Comparison of ENCODE assay signal across 8 mouse cellular contexts in genomic region chr10:109684109-109685056, GRCm38 (mm10).
DNase-seq lines count a peak whose midpoint lies in the region; ATAC-seq lines count a peak whose summit lies in the region.

No protein-coding gene starts in this region.

- no peaks in the 10 kb centered on the region for H3K9me3 ChIP-seq in forebrain, embryonic 12.5 days
- H3K9me3 ChIP-seq in heart, embryonic 16.5 days (replicated peaks; ENCODE audit: control insufficient read depth, low read length) = no peaks in the 10 kb centered on the region
- H3K9me3 ChIP-seq in midbrain, embryonic 12.5 days = no peaks in the 10 kb centered on the region
- H3K9me3 ChIP-seq in stomach, embryonic 14.5 days (ENCODE audit: control insufficient read depth, low read depth, low read length) = no peaks in the 10 kb centered on the region

- H3K27me3 ChIP-seq in forebrain, embryonic 12.5 days = no peaks in the 10 kb centered on the region
- H3K27me3 ChIP-seq in heart, embryonic 16.5 days (ENCODE audit: control insufficient read depth, insufficient read depth, low read length) = no peaks in the 10 kb centered on the region
- no peaks in the 10 kb centered on the region for H3K27me3 ChIP-seq in midbrain, embryonic 12.5 days
- H3K27me3 ChIP-seq in stomach, embryonic 14.5 days (ENCODE audit: control insufficient read depth, insufficient read depth, low read length) = no peaks in the 10 kb centered on the region

- peak; percentile 97 for ATAC-seq in forebrain, embryonic 12.5 days (ENCODE audit: low FRiP score)
- peak; percentile 63; the same call in 1 of the 2 replicates for ATAC-seq in heart, embryonic 16.5 days (replicated peaks; ENCODE audit: extremely low read depth, insufficient read depth, low FRiP score)
- ATAC-seq in midbrain, embryonic 12.5 days (ENCODE audit: low FRiP score, low read depth) = peak; percentile 97
- ATAC-seq in stomach, embryonic 14.5 days (ENCODE audit: insufficient number of reproducible peaks, insufficient read depth, low FRiP score, low read depth) = peak; percentile 77; the same call in 1 of the 2 replicates

- H3K9ac ChIP-seq in forebrain, embryonic 12.5 days = 0 out of 2 replicates have a peak overlapping the region, but pooled peaks have one; percentile 17
- H3K9ac ChIP-seq in heart, embryonic 16.5 days (ENCODE audit: low read length) = no peak overlapping the region
- H3K9ac ChIP-seq in midbrain, embryonic 12.5 days (replicated peaks) = peak overlapping the region; percentile 39; the same call in 1 of the 2 replicates
- no peak overlapping the region for H3K9ac ChIP-seq in stomach, embryonic 14.5 days (replicated peaks; ENCODE audit: low read depth, low read length)

- peak overlapping the region; percentile 20 for H3K4me3 ChIP-seq in forebrain, embryonic 12.5 days (replicated peaks)
- peak overlapping the region; percentile 33 for H3K4me3 ChIP-seq in heart, embryonic 16.5 days (ENCODE audit: low read length)
- peak overlapping the region; percentile 23; the same call in 1 of the 2 replicates for H3K4me3 ChIP-seq in midbrain, embryonic 12.5 days
- H3K4me3 ChIP-seq in stomach, embryonic 14.5 days (ENCODE audit: low read depth, low read length) = no peak overlapping the region

- DNase-seq in ES-CJ7 (ENCODE audit: low read depth, low spot score) = peak; percentile 56
- peak; percentile 66 for DNase-seq in brain, embryonic 18.5 days (ENCODE audit: low read depth, low spot score)
- peak; percentile 74 for DNase-seq in layer of hippocampus, adult 9-11 months
- DNase-seq in thymus, postnatal 36 days = no peak

- H3K4me2 ChIP-seq in forebrain, embryonic 12.5 days = peak overlapping the region; percentile 47
- H3K4me2 ChIP-seq in heart, embryonic 16.5 days (ENCODE audit: low read depth, low read length) = peak overlapping the region; percentile 63
- peak overlapping the region; percentile 52 for H3K4me2 ChIP-seq in midbrain, embryonic 12.5 days (replicated peaks)
- peak overlapping the region; percentile 36 for H3K4me2 ChIP-seq in stomach, embryonic 14.5 days (replicated peaks; ENCODE audit: low read depth, low read length)

- WGBS in forebrain, embryonic 12.5 days = 18% methylated on average over 27 of the region's 27 CpGs
- WGBS in heart, embryonic 16.5 days = 44% methylated on average over 27 of the region's 27 CpGs
- 21% methylated on average over 27 of the region's 27 CpGs for WGBS in midbrain, embryonic 12.5 days
- WGBS in stomach, embryonic 14.5 days = 48% methylated on average over 27 of the region's 27 CpGs

- H3K27ac ChIP-seq in forebrain, embryonic 12.5 days = peak overlapping the region; percentile 89
- H3K27ac ChIP-seq in heart, embryonic 16.5 days (ENCODE audit: low read length) = no peak overlapping the region
- H3K27ac ChIP-seq in midbrain, embryonic 12.5 days (replicated peaks) = peak overlapping the region; percentile 90
- no peak overlapping the region for H3K27ac ChIP-seq in stomach, embryonic 14.5 days (ENCODE audit: low read length)

- peaks cover 19% of the 10 kb centered on the region for H3K4me1 ChIP-seq in forebrain, embryonic 12.5 days
- no peaks in the 10 kb centered on the region for H3K4me1 ChIP-seq in heart, embryonic 16.5 days (ENCODE audit: control insufficient read depth, insufficient read depth, low read length)
- H3K4me1 ChIP-seq in midbrain, embryonic 12.5 days = peaks cover 20% of the 10 kb centered on the region
- H3K4me1 ChIP-seq in stomach, embryonic 14.5 days (ENCODE audit: control insufficient read depth, insufficient read depth, low read length) = no peaks in the 10 kb centered on the region

- H3K36me3 ChIP-seq in forebrain, embryonic 12.5 days (replicated peaks) = no peaks in the 10 kb centered on the region
- H3K36me3 ChIP-seq in heart, embryonic 16.5 days (ENCODE audit: control insufficient read depth, insufficient read depth) = no peaks in the 10 kb centered on the region
- no peaks in the 10 kb centered on the region for H3K36me3 ChIP-seq in midbrain, embryonic 12.5 days
- H3K36me3 ChIP-seq in stomach, embryonic 14.5 days (ENCODE audit: control insufficient read depth, insufficient read depth, low read length) = no peaks in the 10 kb centered on the region

Comparison
In these comparisons a context has a peak if more than half of its experiments do, and no peak if none do; other contexts are left out.
1. DNase-seq: peak in ES-CJ7 (single experiment), brain, embryonic 18.5 days (single experiment) and layer of hippocampus, adult 9-11 months (single experiment); none in thymus, postnatal 36 days (0 of 2).
2. H3K27ac ChIP-seq: peak in forebrain, embryonic 12.5 days (single experiment) and midbrain, embryonic 12.5 days (single experiment); none in heart, embryonic 16.5 days (single experiment) and stomach, embryonic 14.5 days (single experiment).
3. H3K9ac ChIP-seq: peak in forebrain, embryonic 12.5 days (single experiment) and midbrain, embryonic 12.5 days (single experiment); none in heart, embryonic 16.5 days (single experiment) and stomach, embryonic 14.5 days (single experiment).
4. Peak in every context shown above with its lines, with median percentiles within 50 percentile points of each other: ATAC-seq and H3K4me2 ChIP-seq.